Mouse (Mus musculus): ENCODE measurements around the gene Ube2cbp. TPM values are rescaled to one million over a fixed set of nuclear protein-coding genes. Genes with fewer than 3 reads are reported as not detected.

Ube2cbp gene
- polyA plus RNA-seq, 1 experiment from 2014 or later = 6.6 TPM

Other genes with a start within 250 kb of the Ube2cbp start
- gene Dop1a, start 2.2 kb upstream of the Ube2cbp start, polyA plus RNA-seq (2014; fragmentation: Nextera tagmentation; extraction: Ambion mirVana) = 50.7 and 63.6 TPM in 2 replicates
- gene Pgm3, start 106.9 kb upstream of the Ube2cbp start, polyA plus RNA-seq (2014; fragmentation: Nextera tagmentation; extraction: Ambion mirVana) = 31.6 and 32.6 TPM in 2 replicates
- gene Rwdd2a, start 107.0 kb upstream of the Ube2cbp start, polyA plus RNA-seq (2014; fragmentation: Nextera tagmentation; extraction: Ambion mirVana) = 12.6 and 21.9 TPM in 2 replicates
- 31.1 and 36.4 TPM in 2 replicates for gene Me1, start 231.0 kb upstream of the Ube2cbp start, polyA plus RNA-seq (2014; fragmentation: Nextera tagmentation; extraction: Ambion mirVana)

Measured in midbrain, embryonic 14.5 days (tissue).